Mouse (Mus musculus) forebrain, embryonic 11.5 days (tissue): Measurements from ENCODE around the gene Parvb. TPM values are rescaled to one million over a fixed set of nuclear protein-coding genes. Genes with fewer than 3 reads are reported as not detected.

Source experiments
- polyA plus RNA-seq: library from polyadenylated mRNA; unstranded; fragments of >200 nt; fragmentation: Nextera tagmentation; extraction: Ambion mirVana; gene quantifications from 2 replicates; pipeline ENCODE4 v1.2.1, GENCODE M21; 2014

The Parvb gene
- polyA plus RNA-seq, 1 experiment from 2014 or later, result 4.9 TPM

Other genes starting within 250 kb of the Parvb start
- gene Efcab6, start 166.7 kb upstream of the Parvb start, polyA plus RNA-seq, result 0.20 and 0.32 TPM in 2 replicates
- gene Sult4a1, start 126.3 kb upstream of the Parvb start, polyA plus RNA-seq, result 9.7 and 11.8 TPM in 2 replicates
- not detected in 2 replicates for gene Pnpla5, start 108.9 kb upstream of the Parvb start, polyA plus RNA-seq
- 1.6 and 2.0 TPM in 2 replicates for gene Pnpla3, start 64.2 kb upstream of the Parvb start, polyA plus RNA-seq
- 78.8 and 83.0 TPM in 2 replicates for gene Samm50, start 39.8 kb upstream of the Parvb start, polyA plus RNA-seq
- 0.35 and 0.56 TPM in 2 replicates for gene Parvg, start 92.0 kb downstream of the Parvb start, polyA plus RNA-seq
- gene Shisal1, start 215.1 kb downstream of the Parvb start, polyA plus RNA-seq, result 3.8 and 4.4 TPM in 2 replicates